Mouse (Mus musculus): ENCODE measurements around the gene Cers6. TPM values are rescaled to one million over a fixed set of nuclear protein-coding genes. Genes with fewer than 3 reads are reported as not detected.
A peak's percentile ranks its signal among the peaks of the same experiment; 100 is the strongest.

Cers6 gene
- polyA plus RNA-seq, 1 experiment from 2014 or later = 66.7 TPM

DNA sequence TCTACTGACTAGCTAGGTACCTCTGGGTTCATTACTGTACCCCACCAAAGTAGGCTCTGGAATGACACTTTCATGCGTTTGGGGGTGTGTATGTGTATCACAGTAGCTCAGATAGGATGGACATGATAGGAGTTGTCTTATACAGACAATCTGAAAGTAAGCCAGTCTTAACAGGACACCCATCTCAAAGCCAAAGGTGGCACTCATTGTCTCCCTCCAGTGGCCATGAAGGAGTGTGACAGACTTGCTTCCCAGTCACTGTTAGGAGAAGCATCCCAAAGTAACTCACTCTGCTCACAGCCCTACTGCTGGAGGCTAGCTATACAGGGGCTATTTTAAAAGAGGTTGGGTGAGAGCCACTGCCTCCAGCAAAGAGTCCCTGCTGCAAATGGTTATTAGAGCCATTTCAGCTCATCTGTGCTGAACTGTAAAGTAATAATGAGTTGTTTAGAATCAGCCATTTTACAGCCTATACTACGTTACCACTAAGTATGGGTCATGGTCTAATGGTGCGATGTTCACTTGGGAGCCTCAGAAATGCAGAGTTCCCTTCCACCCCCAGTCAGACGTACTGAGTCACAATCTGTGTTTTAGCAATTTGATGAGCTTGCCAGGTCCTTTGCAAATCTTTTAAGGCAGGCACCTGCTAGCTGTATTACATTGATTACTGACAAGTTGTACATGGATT lies 182.3 kb downstream of the Cers6 start:
- Histone ChIP-seq H3K36me3 (no peaks in the 10 kb centered on the region), H3K9ac (no peak overlapping the region), H3K4me1 (peaks cover 19% of the 10 kb centered on the region), H3K27ac (peak overlapping the region; percentile 43; the same call in 1 of the 2 replicates), H3K4me2 (replicated peaks) (no peak overlapping the region), H3K9me3 (no peaks in the 10 kb centered on the region), H3K4me3 (no peak overlapping the region), H3K27me3 (replicated peaks) (no peaks in the 10 kb centered on the region)
- WGBS = 41% methylated on average over 4 of the region's 4 CpGs
- ATAC-seq (ENCODE audit: low FRiP score, low read depth) = peak; percentile 57

DNA sequence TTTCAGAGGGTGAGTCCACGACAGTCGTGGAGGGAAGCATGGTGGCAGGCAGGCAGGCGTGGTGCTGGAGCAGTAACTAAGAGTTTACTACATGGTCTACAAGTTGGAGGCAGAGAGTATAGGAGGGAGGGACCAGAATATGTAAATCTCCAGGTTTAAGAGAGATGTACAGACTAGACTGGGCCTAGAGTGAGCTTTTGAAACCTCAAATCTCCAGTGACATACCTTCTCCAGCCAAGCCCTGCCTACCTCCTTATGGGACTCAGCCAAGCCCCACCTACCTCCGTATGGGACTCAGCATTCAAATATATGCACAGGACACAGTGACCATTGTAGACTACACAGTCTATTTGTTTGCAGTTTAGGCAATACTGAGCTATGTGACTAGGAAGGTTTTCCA lies 184.7 kb downstream of the Cers6 start:
- ATAC-seq (ENCODE audit: low FRiP score, low read depth) = no peak
- H3K36me3 ChIP-seq = no peaks in the 10 kb centered on the region
- H3K4me3 ChIP-seq = no peak overlapping the region
- H3K27ac ChIP-seq = no peak overlapping the region
- WGBS = 87% methylated on average over 4 of the region's 4 CpGs
- no peaks in the 10 kb centered on the region for H3K9me3 ChIP-seq
- no peak overlapping the region for H3K9ac ChIP-seq
- no peaks in the 10 kb centered on the region for H3K27me3 ChIP-seq (replicated peaks)
- peaks cover 19% of the 10 kb centered on the region for H3K4me1 ChIP-seq
- H3K4me2 ChIP-seq (replicated peaks) = no peak overlapping the region

DNA sequence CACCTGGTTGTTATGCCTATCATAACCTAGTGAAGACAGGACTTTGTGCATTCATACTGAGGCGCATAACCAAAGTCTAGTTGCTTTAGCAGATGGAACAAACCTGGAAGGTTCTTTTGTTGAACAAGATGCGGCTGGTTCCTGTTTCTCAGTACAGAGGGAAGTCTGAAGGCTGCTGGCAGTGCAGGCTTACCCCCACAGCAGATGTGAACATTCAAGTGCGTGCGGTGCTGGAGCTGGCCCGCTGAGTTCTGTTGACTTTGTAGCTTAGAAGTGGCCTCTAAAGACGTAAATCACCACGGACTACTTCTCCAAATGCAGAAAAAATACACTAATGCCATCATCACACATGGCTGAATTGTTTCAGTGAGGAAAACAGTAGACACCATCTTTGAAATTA lies 186.1 kb downstream of the Cers6 start:
- Histone ChIP-seq H3K27me3 (replicated peaks) (no peaks in the 10 kb centered on the region), H3K36me3 (no peaks in the 10 kb centered on the region), H3K9me3 (no peaks in the 10 kb centered on the region), H3K4me1 (peaks cover 19% of the 10 kb centered on the region), H3K27ac (no peak overlapping the region), H3K9ac (no peak overlapping the region), H3K4me2 (replicated peaks) (no peak overlapping the region), H3K4me3 (no peak overlapping the region)
- ATAC-seq (ENCODE audit: low FRiP score, low read depth) = no peak
- 75% methylated on average over 7 of the region's 7 CpGs for WGBS

DNA sequence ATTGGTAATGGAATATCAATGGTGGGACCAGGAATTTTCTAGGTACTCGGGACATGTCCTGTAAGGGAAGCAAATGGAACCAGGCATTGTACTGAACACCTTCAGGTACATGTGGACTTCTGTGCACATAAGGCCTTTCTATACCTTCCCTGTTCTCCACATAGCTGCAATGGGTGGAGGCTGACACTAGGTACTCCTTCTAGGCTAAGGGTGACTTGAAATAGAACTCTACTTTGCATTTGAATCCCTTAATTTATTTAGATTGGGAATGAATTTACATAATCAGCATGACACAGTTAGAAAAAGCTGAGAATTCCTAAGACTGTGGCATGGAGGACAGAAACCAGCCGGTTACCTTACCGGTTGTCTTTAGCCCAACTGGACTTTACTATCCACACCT lies 186.6 kb downstream of the Cers6 start:
- ATAC-seq (ENCODE audit: low FRiP score, low read depth) = no peak
- H3K4me1 ChIP-seq = peaks cover 17% of the 10 kb centered on the region

DNA sequence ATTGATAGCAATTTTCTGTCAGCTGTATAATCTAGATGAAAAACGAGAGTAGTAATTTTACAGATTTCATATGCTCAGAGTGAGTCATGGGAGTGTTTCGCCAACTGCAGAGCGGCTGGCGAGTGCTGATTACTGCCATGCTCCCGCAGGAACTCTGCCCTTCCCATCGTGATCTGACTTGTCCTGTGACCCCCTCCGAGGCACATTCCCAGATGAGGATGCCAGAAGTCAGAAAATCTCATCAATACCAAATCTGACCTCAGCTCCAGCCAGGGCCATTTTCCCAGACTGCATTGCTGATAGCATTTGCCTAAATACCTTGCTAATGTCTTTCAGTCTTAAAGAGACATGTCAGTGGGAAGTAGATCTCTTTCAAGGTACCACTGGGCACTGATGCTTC lies 187.9 kb downstream of the Cers6 start:
- no peak overlapping the region for H3K9ac ChIP-seq
- H3K27ac ChIP-seq = no peak overlapping the region
- no peak overlapping the region for H3K4me3 ChIP-seq
- ATAC-seq (ENCODE audit: low FRiP score, low read depth) = no peak
- H3K36me3 ChIP-seq = no peaks in the 10 kb centered on the region
- H3K27me3 ChIP-seq (replicated peaks) = no peaks in the 10 kb centered on the region
- peaks cover 16% of the 10 kb centered on the region for H3K4me1 ChIP-seq
- 67% methylated on average over 7 of the region's 7 CpGs for WGBS
- H3K9me3 ChIP-seq = no peaks in the 10 kb centered on the region
- no peak overlapping the region for H3K4me2 ChIP-seq (replicated peaks)

More for the DNA sequence above, 186.6 kb downstream of the Cers6 start:
- Histone ChIP-seq H3K27ac (no peak overlapping the region), H3K27me3 (replicated peaks) (no peaks in the 10 kb centered on the region), H3K9ac (no peak overlapping the region), H3K4me3 (no peak overlapping the region), H3K36me3 (no peaks in the 10 kb centered on the region), H3K9me3 (no peaks in the 10 kb centered on the region), H3K4me2 (replicated peaks) (no peak overlapping the region)
- WGBS = 59% methylated on average over 3 of the region's 3 CpGs

DNA sequence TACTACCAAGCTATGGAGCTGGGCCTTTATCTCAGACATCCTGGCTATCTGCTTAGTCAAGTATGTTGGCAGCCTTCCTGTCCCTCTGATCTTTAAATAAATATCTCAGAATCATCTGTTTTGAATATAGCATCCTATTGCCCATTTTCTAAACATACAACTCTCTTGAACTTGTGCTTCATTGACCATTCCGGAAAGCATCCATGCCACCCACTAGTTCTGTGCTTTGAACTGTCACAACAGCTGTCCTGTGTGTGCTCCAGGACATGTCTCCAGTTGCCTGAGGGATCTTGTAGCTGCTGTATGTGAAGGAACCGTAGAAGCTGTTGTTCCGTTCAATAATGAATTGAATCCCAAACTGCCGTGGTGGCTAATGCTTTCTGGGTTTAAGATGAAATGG lies 188.9 kb downstream of the Cers6 start:
- H3K27ac ChIP-seq = no peak overlapping the region
- 0 out of 2 replicates have a peak, but pooled peaks cover 2% of the 10 kb centered on the region for H3K36me3 ChIP-seq
- H3K9me3 ChIP-seq = no peaks in the 10 kb centered on the region
- H3K4me1 ChIP-seq = peaks cover 12% of the 10 kb centered on the region; the same call in 1 of the 2 replicates
- no peak for ATAC-seq (ENCODE audit: low FRiP score, low read depth)
- no peak overlapping the region for H3K4me2 ChIP-seq (replicated peaks)
- H3K9ac ChIP-seq = no peak overlapping the region
- no peaks in the 10 kb centered on the region for H3K27me3 ChIP-seq (replicated peaks)
- H3K4me3 ChIP-seq = no peak overlapping the region
- WGBS = 70% methylated on average over 4 of the region's 4 CpGs

DNA sequence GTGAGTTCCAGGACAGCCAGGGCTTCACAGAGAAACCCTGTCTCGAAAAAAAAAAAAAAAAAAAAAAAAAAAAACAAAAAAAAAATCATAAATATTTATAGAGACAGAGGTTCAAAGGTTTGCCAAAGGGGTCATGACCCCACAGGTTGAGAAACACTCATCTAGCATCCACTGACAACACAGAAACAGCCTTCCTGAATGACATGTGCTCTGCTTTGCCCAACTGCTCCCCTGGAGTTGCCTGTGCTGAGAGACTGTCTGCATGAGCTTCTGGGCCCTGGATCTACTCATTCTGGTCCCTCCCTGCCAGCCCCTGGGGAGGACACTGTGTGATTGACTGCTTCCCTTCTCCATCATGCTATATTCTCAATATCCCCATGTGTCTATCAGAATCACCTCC lies 190.4 kb downstream of the Cers6 start:
- H3K9ac ChIP-seq = no peak overlapping the region
- H3K27me3 ChIP-seq (replicated peaks) = no peaks in the 10 kb centered on the region
- H3K27ac ChIP-seq = no peak overlapping the region
- peaks cover 8% of the 10 kb centered on the region; the same call in 1 of the 2 replicates for H3K36me3 ChIP-seq
- peaks cover 12% of the 10 kb centered on the region; the same call in 1 of the 2 replicates for H3K4me1 ChIP-seq
- no peaks in the 10 kb centered on the region for H3K9me3 ChIP-seq
- ATAC-seq (ENCODE audit: low FRiP score, low read depth) = no peak
- whole genome bisulfite sequencing = 15% methylated on average over 1 of the region's 1 CpGs
- no peak overlapping the region for H3K4me2 ChIP-seq (replicated peaks)
- H3K4me3 ChIP-seq = no peak overlapping the region

DNA sequence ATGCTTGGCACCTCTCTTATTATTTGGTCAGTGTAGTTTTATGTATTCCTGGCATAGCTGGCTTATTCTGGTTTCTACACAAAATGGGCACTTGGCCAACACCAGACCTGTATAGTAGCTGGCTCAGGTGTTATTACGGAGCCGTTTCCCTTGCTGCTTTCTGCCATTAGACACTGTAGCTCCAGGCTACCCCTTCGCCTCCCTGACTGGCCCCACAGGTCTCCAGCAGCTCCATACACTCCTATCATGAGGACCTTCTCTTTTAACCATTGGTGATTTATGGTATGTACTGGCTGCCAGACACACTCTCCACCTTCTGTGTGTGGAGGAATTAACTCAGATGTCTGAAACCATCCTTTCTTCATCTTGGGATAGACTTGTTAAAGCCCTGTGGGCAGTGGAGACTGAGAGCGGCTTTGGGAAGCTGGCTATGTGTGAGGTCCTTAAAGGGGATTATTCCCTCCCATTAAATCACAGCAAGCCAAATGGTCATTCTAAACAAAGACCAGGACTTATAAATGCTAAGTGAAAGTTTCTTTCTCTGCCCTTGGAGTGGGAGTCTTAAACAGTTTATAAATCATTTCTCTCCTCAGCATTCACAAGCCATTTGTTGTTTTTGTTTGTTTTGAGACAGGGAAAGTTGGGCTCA lies 192.1 kb downstream of the Cers6 start:
- ATAC-seq (ENCODE audit: low FRiP score, low read depth) = peak; percentile 39; the same call in 1 of the 2 replicates
- H3K27me3 ChIP-seq (replicated peaks) = no peaks in the 10 kb centered on the region
- H3K4me2 ChIP-seq (replicated peaks) = no peak overlapping the region
- H3K27ac ChIP-seq = no peak overlapping the region
- peaks cover 8% of the 10 kb centered on the region; the same call in 1 of the 2 replicates for H3K36me3 ChIP-seq
- H3K9me3 ChIP-seq = no peaks in the 10 kb centered on the region
- H3K9ac ChIP-seq = no peak overlapping the region
- H3K4me1 ChIP-seq = 0 out of 2 replicates have a peak, but pooled peaks cover 4% of the 10 kb centered on the region
- WGBS = 33% methylated on average over 4 of the region's 4 CpGs
- no peak overlapping the region for H3K4me3 ChIP-seq

DNA sequence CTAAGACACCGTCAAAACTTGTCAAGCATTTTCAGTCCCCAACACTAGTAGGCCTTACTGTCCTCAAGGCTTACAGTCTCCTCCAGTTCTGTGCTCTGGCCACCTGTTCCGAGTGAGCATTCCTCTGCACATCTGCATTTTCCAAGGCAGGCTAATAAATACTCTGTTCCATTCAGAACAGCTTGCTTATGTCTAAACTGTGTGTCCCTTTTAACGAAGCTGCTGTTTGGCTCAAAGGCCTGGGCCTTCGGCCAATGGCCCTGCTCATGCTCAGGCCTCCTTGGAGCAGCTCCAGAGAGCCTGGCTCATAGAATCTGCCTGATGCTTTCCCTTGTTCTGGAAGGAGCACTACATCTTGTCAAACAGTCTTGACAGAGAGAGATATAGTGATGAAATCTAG lies 193.0 kb downstream of the Cers6 start:
- 0 out of 2 replicates have a peak, but pooled peaks cover 4% of the 10 kb centered on the region for H3K4me1 ChIP-seq
- no peaks in the 10 kb centered on the region for H3K9me3 ChIP-seq
- H3K27ac ChIP-seq = no peak overlapping the region
- no peaks in the 10 kb centered on the region for H3K27me3 ChIP-seq (replicated peaks)
- H3K4me2 ChIP-seq (replicated peaks) = no peak overlapping the region
- ATAC-seq (ENCODE audit: low FRiP score, low read depth) = 0 out of 2 replicates have a peak, but pooled peaks have one; percentile 21
- peaks cover 8% of the 10 kb centered on the region; the same call in 1 of the 2 replicates for H3K36me3 ChIP-seq
- no peak overlapping the region for H3K4me3 ChIP-seq
- WGBS = 64% methylated on average over 4 of the region's 4 CpGs
- H3K9ac ChIP-seq = no peak overlapping the region

DNA sequence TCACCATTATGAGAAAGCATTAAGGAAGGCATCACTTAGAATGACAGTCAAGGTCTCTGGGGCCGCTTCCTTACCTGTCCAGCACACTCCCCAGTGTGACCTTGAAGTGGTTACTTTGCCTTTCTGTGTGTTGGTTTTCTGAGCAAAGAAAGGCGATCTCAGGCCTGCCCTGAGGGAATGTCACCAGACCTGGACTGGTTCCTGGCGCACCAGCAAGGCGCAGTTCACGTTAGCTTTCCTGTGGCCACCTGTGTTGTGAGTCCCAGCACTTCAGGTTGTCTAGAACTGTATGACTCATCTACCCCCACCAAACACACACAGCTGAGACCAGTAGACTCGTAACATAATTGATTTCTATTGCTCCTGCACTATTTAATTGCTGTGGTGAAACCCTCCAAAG lies 193.9 kb downstream of the Cers6 start:
- Histone ChIP-seq H3K27me3 (replicated peaks) (no peaks in the 10 kb centered on the region), H3K9ac (no peak overlapping the region), H3K36me3 (peaks cover 8% of the 10 kb centered on the region; the same call in 1 of the 2 replicates), H3K4me1 (0 out of 2 replicates have a peak, but pooled peaks cover 4% of the 10 kb centered on the region), H3K4me2 (replicated peaks) (no peak overlapping the region), H3K9me3 (no peaks in the 10 kb centered on the region), H3K4me3 (no peak overlapping the region), H3K27ac (no peak overlapping the region)
- 91% methylated on average over 6 of the region's 6 CpGs for WGBS
- no peak for ATAC-seq (ENCODE audit: low FRiP score, low read depth)

DNA sequence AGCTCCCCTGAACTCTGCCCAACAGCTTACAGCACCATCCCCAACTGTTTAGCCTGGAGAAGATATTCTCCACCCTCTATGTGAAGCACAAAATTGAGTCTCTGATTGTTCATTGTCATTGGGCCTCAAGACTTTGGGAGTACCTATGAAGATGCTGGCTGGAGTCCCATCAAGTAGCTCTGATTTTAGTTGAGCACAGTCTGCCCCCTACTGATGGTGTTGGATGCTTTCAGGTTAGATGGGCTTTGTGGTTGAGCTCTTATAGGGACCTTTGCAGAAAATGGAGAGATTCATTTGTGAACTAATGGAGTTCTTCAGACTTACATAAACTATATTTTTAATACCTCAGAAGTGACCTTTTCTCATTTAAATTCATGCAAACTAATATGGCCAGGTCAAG lies 200.1 kb downstream of the Cers6 start:
- no peak overlapping the region for H3K4me3 ChIP-seq
- no peak overlapping the region for H3K27ac ChIP-seq
- no peaks in the 10 kb centered on the region for H3K9me3 ChIP-seq
- H3K9ac ChIP-seq = no peak overlapping the region
- H3K4me1 ChIP-seq = no peaks in the 10 kb centered on the region
- no peak for ATAC-seq (ENCODE audit: low FRiP score, low read depth)
- H3K36me3 ChIP-seq = no peaks in the 10 kb centered on the region
- H3K4me2 ChIP-seq (replicated peaks) = no peak overlapping the region
- no peaks in the 10 kb centered on the region for H3K27me3 ChIP-seq (replicated peaks)

DNA sequence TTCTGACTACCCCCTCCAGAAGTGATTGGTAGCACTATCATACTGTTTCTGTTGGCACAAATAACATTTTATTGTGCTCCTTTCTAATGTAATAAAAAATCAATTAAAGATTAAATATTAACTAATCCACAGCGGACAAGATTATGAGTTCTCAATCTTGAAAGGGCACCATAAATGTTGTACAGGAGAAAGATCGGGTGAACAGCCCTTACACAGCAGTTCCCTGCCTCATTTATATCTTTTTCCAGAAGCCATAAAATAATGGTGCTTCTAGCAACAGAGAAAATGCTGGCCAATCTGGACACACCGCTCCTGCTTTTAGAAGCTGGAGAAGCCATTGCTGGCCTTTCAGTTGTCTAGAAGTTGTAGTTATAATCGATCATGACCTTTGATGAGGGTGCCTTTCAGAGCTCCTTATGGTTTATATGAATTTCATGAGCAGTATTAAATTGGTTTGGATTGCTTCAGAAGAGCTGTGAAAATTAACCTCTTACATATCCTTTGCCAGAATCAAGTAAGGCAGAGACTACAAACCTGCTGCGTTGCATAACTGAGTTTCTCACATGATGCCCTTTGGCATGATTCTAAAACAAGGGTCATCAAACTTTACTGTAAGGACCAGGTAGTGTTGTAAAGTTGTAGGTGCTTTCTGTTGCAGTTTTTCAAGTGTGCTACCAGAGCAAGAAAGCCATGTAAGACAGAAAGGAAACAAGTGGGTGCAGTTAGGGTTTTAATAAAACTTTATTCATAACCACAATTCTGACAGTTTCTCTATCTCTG lies 200.9 kb downstream of the Cers6 start:
- Histone ChIP-seq H3K27me3 (replicated peaks) (no peaks in the 10 kb centered on the region), H3K4me2 (replicated peaks) (no peak overlapping the region), H3K36me3 (no peaks in the 10 kb centered on the region), H3K9ac (no peak overlapping the region), H3K27ac (no peak overlapping the region), H3K4me3 (no peak overlapping the region), H3K4me1 (no peaks in the 10 kb centered on the region), H3K9me3 (no peaks in the 10 kb centered on the region)
- 91% methylated on average over 5 of the region's 5 CpGs for WGBS
- ATAC-seq (ENCODE audit: low FRiP score, low read depth) = no peak

Data from neural tube, embryonic 12.5 days (tissue).